In genomic region chr5:17271153-17271552, GRCm38 (mm10) we compare ENCODE assay signal across 14 mouse cellular contexts.
DNase-seq lines count a peak whose midpoint lies in the region; ATAC-seq and TF ChIP-seq lines count a peak whose summit lies in the region.
"Had no signal": no experiment of that assay in that cellular context is flagged by ENCODE, and none has a peak within 500 bp of the region (broad histone marks: within the 10 kb centered on the region; RNA-seq: fewer than 3 reads in every experiment).

No protein-coding gene starts in this region.

- no peak overlapping the region for H3K9ac ChIP-seq in intestine, embryonic 16.5 days (ENCODE audit: low read depth, low read length)
- H3K9ac ChIP-seq in intestine, postnatal 0 days (ENCODE audit: low read depth, low read length): no peak overlapping the region
- H3K9ac ChIP-seq in midbrain, embryonic 14.5 days (replicated peaks; ENCODE audit: low read length): no peak overlapping the region
- H3K9ac ChIP-seq: embryonic facial prominence, embryonic 12.5 days; heart, embryonic 15.5 days; midbrain, embryonic 15.5 days had no signal

- no peak overlapping the region for H3K4me3 ChIP-seq in intestine, embryonic 16.5 days (ENCODE audit: low read length)
- no peak overlapping the region for H3K4me3 ChIP-seq in intestine, postnatal 0 days (ENCODE audit: low read depth, low read length)
- H3K4me3 ChIP-seq in midbrain, embryonic 14.5 days (replicated peaks; ENCODE audit: low read depth, low read length): no peak overlapping the region
- H3K4me3 ChIP-seq: embryonic facial prominence, embryonic 12.5 days; gastrocnemius, adult 2 months; heart, embryonic 15.5 days; midbrain, embryonic 15.5 days had no signal

- no peaks in the 10 kb centered on the region for H3K36me3 ChIP-seq in intestine, embryonic 16.5 days (ENCODE audit: control insufficient read depth, insufficient read depth, low read length)
- no peaks in the 10 kb centered on the region for H3K36me3 ChIP-seq in intestine, postnatal 0 days (ENCODE audit: control insufficient read depth, insufficient read depth)
- H3K36me3 ChIP-seq in midbrain, embryonic 14.5 days (ENCODE audit: control insufficient read depth, insufficient read depth, low read length): no peaks in the 10 kb centered on the region
- H3K36me3 ChIP-seq: embryonic facial prominence, embryonic 12.5 days; heart, embryonic 15.5 days; midbrain, embryonic 15.5 days had no signal

- TF ChIP-seq CTCF in intestine, postnatal 0 days (IDR thresholded peaks at IDR 0.05; ENCODE audit: low read depth): no peak

- no peaks in the 10 kb centered on the region for H3K9me3 ChIP-seq in intestine, embryonic 16.5 days (ENCODE audit: control insufficient read depth, low read length)
- no peaks in the 10 kb centered on the region for H3K9me3 ChIP-seq in intestine, postnatal 0 days (ENCODE audit: control insufficient read depth)
- H3K9me3 ChIP-seq in midbrain, embryonic 14.5 days (ENCODE audit: control insufficient read depth, low read length): no peaks in the 10 kb centered on the region
- H3K9me3 ChIP-seq: embryonic facial prominence, embryonic 12.5 days; heart, embryonic 15.5 days; midbrain, embryonic 15.5 days had no signal

- peak; percentile 25 for DNase-seq in layer of hippocampus, adult 9-10 months (ENCODE audit: low spot score)
- DNase-seq in layer of hippocampus, postnatal 25 days (ENCODE audit: extremely low spot score in 1 of 2, low spot score in 1 of 2): no peak
- peak; percentile 9 for DNase-seq in telencephalon, adult 2 months (ENCODE audit: low read depth, low spot score)
- no peak for DNase-seq in midbrain, embryonic 14.5 days
- DNase-seq: adrenal gland, postnatal 14 days; cerebellum, adult 8-10 months; gastrocnemius, adult 2 months; thymus, postnatal 25 days had no signal

- H3K27me3 ChIP-seq in intestine, embryonic 16.5 days (replicated peaks; ENCODE audit: control insufficient read depth, insufficient read depth, low read length): no peaks in the 10 kb centered on the region
- no peaks in the 10 kb centered on the region for H3K27me3 ChIP-seq in intestine, postnatal 0 days (replicated peaks; ENCODE audit: control insufficient read depth, insufficient read depth, low read length)
- no peaks in the 10 kb centered on the region for H3K27me3 ChIP-seq in midbrain, embryonic 14.5 days (ENCODE audit: control insufficient read depth, insufficient read depth, low read length)
- H3K27me3 ChIP-seq: embryonic facial prominence, embryonic 12.5 days; heart, embryonic 15.5 days; midbrain, embryonic 15.5 days had no signal

- 73% methylated on average over 2 of the region's 2 CpGs for whole genome bisulfite sequencing in intestine, embryonic 16.5 days
- 71% methylated on average over 2 of the region's 2 CpGs for WGBS in intestine, postnatal 0 days
- 83% methylated on average over 2 of the region's 2 CpGs for WGBS in midbrain, embryonic 14.5 days

- H3K4me2 ChIP-seq in intestine, embryonic 16.5 days (ENCODE audit: low read depth, low read length): no peak overlapping the region
- no peak overlapping the region for H3K4me2 ChIP-seq in intestine, postnatal 0 days (replicated peaks; ENCODE audit: low read depth)
- H3K4me2 ChIP-seq in midbrain, embryonic 14.5 days (ENCODE audit: low read length): no peak overlapping the region
- H3K4me2 ChIP-seq: embryonic facial prominence, embryonic 12.5 days; heart, embryonic 15.5 days; midbrain, embryonic 15.5 days had no signal

- no peak for ATAC-seq in intestine, embryonic 16.5 days
- no peak for ATAC-seq in intestine, postnatal 0 days
- ATAC-seq in common myeloid progenitor, adult 5-6 weeks (replicated peaks; ENCODE audit: low read depth, poor library complexity, severe bottlenecking): 0 out of 2 replicates have a peak, but pooled peaks have one; percentile 18
- no peak for ATAC-seq in midbrain, embryonic 14.5 days (ENCODE audit: low FRiP score, low TSS enrichment)
- ATAC-seq: midbrain, embryonic 15.5 days had no signal

- H3K27ac ChIP-seq in intestine, embryonic 16.5 days (ENCODE audit: low read length): peak overlapping the region; percentile 61
- H3K27ac ChIP-seq in intestine, postnatal 0 days (ENCODE audit: low read depth, low read length): no peak overlapping the region
- no peak overlapping the region for H3K27ac ChIP-seq in midbrain, embryonic 14.5 days (replicated peaks; ENCODE audit: low read depth, low read length)
- H3K27ac ChIP-seq: embryonic facial prominence, embryonic 12.5 days; gastrocnemius, adult 2 months; heart, embryonic 15.5 days; midbrain, embryonic 15.5 days had no signal

- peaks cover 4% of the 10 kb centered on the region; the same call in 1 of the 2 replicates for H3K4me1 ChIP-seq in intestine, embryonic 16.5 days (ENCODE audit: control insufficient read depth, insufficient read depth, low read length)
- no peaks in the 10 kb centered on the region for H3K4me1 ChIP-seq in intestine, postnatal 0 days (replicated peaks; ENCODE audit: control insufficient read depth, insufficient read depth, low read length)
- no peaks in the 10 kb centered on the region for H3K4me1 ChIP-seq in midbrain, embryonic 14.5 days (ENCODE audit: control insufficient read depth, insufficient read depth, low read length)
- H3K4me1 ChIP-seq: embryonic facial prominence, embryonic 12.5 days; midbrain, embryonic 15.5 days had no signal

Comparison
In these comparisons a context has a peak if more than half of its experiments do, and no peak if none do; other contexts are left out.
1. DNase-seq: peak in layer of hippocampus, adult 9-10 months (single experiment) and telencephalon, adult 2 months (single experiment); none in layer of hippocampus, postnatal 25 days (0 of 2) and midbrain, embryonic 14.5 days (single experiment).